Mouse (Mus musculus) cerebellum, adult 2 months (tissue): ENCODE results near the gene St3gal2.

Experiments used
- CTCF ChIP-seq: fragments of 200-500 bp; IDR thresholded peaks from 2 replicates; pipeline ENCODE4 v1.5.1; 2011; ENCODE audit warnings: low read depth, mild to moderate bottlenecking, control low read depth, low read length, moderate library complexity, borderline replicate concordance; ENCODE audit not compliant: insufficient read depth
- POLR2A ChIP-seq: fragments of 200-500 bp; IDR thresholded peaks from 2 replicates; pipeline ENCODE4 v1.6.1; 2011; ENCODE audit warnings: low read length, control low read depth, borderline replicate concordance; ENCODE audit not compliant: insufficient read depth

DNA sequence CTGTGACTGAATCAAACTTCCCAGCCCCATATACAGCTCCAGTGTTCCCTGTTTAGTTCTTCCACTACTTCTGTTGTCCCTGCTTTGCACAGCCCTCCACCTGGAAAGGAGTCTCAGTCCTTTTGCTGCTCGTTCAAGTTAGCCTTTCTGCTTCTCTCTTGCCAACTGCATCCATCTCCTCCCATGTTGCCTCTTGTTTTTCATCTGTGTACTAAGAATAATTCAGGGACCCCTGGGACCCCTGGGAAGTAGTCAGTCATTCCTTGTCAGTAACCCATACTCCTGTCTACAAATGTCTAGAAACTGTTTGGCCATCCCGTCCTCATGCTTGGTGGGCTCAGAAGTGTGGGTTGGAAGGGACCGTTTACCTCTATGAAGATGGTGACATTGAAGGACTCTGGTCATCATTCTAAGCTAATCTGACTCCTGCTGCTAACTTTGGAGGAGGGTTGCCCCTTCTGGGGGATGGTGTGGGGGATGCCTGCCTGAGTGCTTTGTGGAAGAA, 1.1 kb downstream of the St3gal2 start:
- no peak for TF ChIP-seq CTCF
- no peak for TF ChIP-seq POLR2A
